Mouse (Mus musculus): Measurements from ENCODE around the gene Alg10b. TPM values are rescaled to one million over a fixed set of nuclear protein-coding genes. Genes with fewer than 3 reads are reported as not detected.
"Not testable (repeated sequence)": the region's sequence is repeated elsewhere in the genome, so short reads cannot be mapped to it uniquely, and the experiment has no call there.

Alg10b gene
- 41.5 and 53.8 TPM in 2 replicates for polyA plus RNA-seq (2012; rRNA removed)

DNA sequence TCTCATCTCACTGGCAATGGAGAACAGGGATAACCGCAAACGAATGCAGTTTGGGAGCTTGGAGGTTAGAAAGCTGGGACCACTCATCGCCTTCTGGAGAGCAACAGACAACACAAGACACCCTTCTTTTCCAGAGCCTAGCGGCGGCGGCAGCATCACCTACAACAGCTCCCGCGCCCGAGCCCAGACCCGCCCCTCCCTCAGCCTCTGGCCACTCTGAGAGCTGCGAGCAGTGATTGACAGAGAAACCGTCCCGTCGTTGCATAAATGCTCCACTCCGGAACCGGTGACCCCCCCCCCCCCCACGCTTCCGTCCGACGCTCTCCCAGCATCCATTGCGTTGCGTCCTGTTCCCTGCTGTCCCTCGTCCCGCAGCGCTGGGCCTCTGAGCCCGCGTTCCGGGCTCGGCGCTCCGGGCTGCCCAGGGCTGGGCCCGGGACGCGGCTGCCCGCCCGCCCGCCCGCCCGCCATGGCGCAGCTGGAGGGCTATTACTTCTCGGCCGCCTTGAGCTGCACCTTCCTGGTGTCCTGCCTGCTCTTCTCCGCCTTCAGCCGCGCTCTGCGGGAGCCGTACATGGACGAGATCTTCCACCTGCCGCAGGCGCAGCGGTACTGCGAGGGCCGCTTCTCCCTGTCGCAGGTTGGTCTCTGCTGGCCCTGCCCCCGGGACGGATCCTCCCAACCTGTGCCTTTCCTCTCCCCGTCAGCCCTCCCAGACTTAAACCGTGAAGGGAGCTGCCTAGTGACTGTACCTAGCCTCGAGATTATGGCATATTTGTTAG, at the start of gene Alg10b:
Alg10b (plus strand) TSS at position 343 of the 782 bp plus-strand sequence.
- TF ChIP-seq POLR2A (IDR thresholded peaks at IDR 0.05; ENCODE audit: borderline replicate concordance, extremely low read depth, insufficient read depth, insufficient read length, poor library complexity, severe bottlenecking) (peak; percentile 77), CTCF (IDR thresholded peaks at IDR 0.05; ENCODE audit: borderline replicate concordance, extremely low read depth, insufficient read depth, insufficient read length) (no peak)
- peak; percentile 98 for DNase-seq (ENCODE audit: low read depth)

DNA sequence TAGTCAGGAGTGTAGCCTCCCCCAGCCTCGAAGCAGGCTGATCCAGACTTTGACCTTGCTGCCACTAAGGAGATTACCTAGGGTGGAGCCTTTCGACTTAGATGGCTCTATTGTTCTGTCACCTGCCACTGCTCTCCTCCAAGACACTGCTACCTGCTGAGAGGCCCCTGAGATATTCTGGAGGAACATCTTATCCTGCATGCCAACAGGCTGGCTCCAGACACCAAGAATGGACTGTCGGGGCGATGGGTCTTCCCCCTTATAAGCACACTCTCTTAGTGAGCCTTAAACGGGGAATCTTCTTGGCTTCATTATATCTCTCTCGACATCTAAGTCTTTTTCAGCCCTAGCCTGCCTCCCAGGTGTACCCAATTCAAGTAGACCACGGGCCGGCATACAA, 41.0 kb upstream of the Alg10b start:
- DNase-seq (ENCODE audit: low read depth), result not testable (repeated sequence)

DNA sequence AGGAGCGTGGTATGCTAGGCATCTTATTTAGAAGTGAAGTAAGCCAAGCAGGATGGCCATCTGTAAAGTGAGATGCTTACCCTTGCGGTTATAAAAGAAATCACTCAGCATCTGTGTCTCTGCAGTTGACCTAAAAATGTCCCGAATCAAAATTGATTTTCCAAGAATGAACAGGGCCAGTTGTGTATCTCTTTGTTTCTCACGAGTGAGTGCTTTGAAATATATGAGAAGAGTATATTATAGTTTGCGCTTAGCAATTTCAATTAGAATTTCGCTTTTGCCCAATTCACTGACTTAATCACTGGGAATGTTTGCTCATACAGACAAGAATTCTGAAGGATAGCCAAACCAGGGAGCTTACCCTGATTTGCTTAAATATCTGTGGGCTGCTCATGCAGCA, 40.6 kb upstream of the Alg10b start:
- TF ChIP-seq CTCF (IDR thresholded peaks at IDR 0.05; ENCODE audit: borderline replicate concordance, extremely low read depth, insufficient read depth, insufficient read length) (no peak), POLR2A (IDR thresholded peaks at IDR 0.05; ENCODE audit: borderline replicate concordance, extremely low read depth, insufficient read depth, insufficient read length, poor library complexity, severe bottlenecking) (no peak)
- no peak for DNase-seq (ENCODE audit: low read depth)

DNA sequence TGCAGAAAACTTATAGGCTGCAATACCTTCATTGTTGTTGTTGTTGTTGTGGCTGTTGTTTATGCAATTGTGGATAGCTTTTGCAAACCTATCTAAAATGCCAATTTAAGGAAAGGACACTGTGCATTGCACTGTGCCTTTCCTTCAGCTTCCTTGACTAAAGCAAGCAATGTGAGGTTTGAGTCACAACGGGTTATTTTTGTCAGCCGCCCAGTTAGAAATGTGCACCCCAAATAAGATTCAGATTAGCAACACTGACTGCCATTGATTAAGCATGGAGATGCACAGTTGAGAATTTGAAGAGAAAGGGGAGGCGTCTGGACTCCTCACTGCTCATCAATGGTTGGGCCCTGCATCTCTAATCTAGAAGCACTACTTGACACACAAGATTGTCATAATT, 39.4 kb upstream of the Alg10b start:
- no peak for TF ChIP-seq CTCF (IDR thresholded peaks at IDR 0.05; ENCODE audit: borderline replicate concordance, extremely low read depth, insufficient read depth, insufficient read length)
- no peak for TF ChIP-seq POLR2A (IDR thresholded peaks at IDR 0.05; ENCODE audit: borderline replicate concordance, extremely low read depth, insufficient read depth, insufficient read length, poor library complexity, severe bottlenecking)
- no peak for DNase-seq (ENCODE audit: low read depth)

DNA sequence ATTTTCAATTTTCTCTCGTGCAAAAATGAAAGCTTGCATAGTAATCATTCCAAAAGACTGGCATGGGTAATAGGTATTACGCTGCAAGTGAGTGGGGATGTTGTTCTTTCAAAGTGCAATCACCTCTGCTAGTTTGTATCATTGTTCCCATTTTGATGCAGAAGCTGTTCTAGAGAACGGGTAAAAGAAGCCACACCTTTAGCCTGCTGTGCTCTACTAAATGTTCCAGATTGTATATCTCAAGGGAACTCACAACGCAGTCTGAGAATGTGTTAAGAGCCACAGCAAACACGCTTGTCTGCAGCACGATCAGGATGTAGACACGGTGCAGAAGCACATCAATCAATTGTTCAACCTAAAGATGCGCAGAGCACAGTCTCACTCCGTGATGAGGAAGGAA, 34.6 kb upstream of the Alg10b start:
- TF ChIP-seq POLR2A (IDR thresholded peaks at IDR 0.05; ENCODE audit: borderline replicate concordance, extremely low read depth, insufficient read depth, insufficient read length, poor library complexity, severe bottlenecking) (no peak), CTCF (IDR thresholded peaks at IDR 0.05; ENCODE audit: borderline replicate concordance, extremely low read depth, insufficient read depth, insufficient read length) (no peak)

DNA sequence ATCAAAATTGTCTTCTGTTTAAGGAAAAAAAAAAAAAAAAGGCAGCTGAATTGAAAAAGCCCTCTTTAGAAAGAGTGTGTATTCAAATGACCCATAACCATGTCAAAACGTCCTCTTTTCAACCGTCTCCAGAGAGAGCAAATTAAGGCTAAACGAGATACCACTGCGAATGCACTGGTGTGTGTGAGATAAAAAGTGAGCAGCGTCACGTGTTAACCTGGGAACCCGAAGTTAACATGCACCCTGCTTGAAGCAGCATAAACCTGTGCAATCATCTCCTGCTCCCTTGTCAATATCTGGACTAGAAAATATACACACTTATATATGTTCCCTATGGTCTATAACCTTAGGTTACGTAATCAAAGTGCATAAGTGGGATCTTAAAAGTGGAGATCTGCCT, 10.2 kb upstream of the Alg10b start:
- no peak for DNase-seq (ENCODE audit: low read depth)

More for the DNA sequence above, 34.6 kb upstream of the Alg10b start:
- no peak for DNase-seq (ENCODE audit: low read depth)

DNA sequence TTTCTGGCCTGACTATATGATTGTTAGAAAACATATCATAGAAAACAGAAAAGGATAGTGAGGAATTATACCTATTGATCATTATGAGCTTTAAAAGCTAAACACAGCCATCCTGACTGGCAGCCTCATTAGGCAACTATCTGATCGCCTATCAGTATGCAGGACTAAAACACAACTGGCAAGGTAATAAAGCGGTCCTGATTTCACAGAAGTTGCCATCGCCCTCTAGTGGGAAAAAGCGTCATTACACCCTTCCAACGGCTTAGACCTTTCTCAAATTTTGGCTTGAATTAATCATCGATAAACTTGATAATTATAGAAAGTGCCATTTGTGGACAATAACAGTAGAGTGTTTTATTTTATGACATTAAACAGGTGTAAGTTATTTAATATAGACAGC, 9.2 kb upstream of the Alg10b start:
- DNase-seq (ENCODE audit: low read depth), result peak; percentile 80

More for the DNA sequence above, 10.2 kb upstream of the Alg10b start:
- TF ChIP-seq CTCF (IDR thresholded peaks at IDR 0.05; ENCODE audit: borderline replicate concordance, extremely low read depth, insufficient read depth, insufficient read length) (no peak), POLR2A (IDR thresholded peaks at IDR 0.05; ENCODE audit: borderline replicate concordance, extremely low read depth, insufficient read depth, insufficient read length, poor library complexity, severe bottlenecking) (no peak)

DNA sequence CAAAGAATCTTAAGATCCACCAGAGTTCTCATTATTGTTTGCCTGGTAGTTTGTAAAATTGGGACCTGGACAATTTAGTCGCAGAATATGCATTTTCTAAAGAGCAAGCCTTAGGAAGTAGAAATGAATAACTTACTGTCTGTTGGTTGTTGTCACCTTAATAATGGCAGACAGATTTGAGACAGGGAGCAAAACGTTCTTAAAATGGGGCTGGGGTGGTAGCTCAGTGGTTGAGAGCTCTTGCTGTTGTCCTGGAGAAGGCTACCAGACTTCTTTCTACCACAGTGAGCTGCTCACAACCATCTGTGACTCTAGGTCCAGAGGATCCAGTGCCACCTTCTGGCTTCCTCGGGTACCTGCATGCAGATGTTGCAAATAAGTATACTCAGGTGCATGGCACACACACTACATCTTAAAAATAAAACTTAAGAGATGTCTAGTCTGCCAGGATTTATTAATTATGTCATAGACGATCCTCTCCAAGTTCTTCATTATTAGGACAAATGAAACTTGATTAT, 1.0 kb downstream of the Alg10b start:
- TF ChIP-seq POLR2A (IDR thresholded peaks at IDR 0.05; ENCODE audit: borderline replicate concordance, extremely low read depth, insufficient read depth, insufficient read length, poor library complexity, severe bottlenecking) (no peak), CTCF (IDR thresholded peaks at IDR 0.05; ENCODE audit: borderline replicate concordance, extremely low read depth, insufficient read depth, insufficient read length) (peak; percentile 43; the same call in 1 of the 2 replicates)
- DNase-seq (ENCODE audit: low read depth), result peak; percentile 70

More for the DNA sequence above, 9.2 kb upstream of the Alg10b start:
- no peak for TF ChIP-seq POLR2A (IDR thresholded peaks at IDR 0.05; ENCODE audit: borderline replicate concordance, extremely low read depth, insufficient read depth, insufficient read length, poor library complexity, severe bottlenecking)
- peak; percentile 79 for TF ChIP-seq CTCF (IDR thresholded peaks at IDR 0.05; ENCODE audit: borderline replicate concordance, extremely low read depth, insufficient read depth, insufficient read length)

DNA sequence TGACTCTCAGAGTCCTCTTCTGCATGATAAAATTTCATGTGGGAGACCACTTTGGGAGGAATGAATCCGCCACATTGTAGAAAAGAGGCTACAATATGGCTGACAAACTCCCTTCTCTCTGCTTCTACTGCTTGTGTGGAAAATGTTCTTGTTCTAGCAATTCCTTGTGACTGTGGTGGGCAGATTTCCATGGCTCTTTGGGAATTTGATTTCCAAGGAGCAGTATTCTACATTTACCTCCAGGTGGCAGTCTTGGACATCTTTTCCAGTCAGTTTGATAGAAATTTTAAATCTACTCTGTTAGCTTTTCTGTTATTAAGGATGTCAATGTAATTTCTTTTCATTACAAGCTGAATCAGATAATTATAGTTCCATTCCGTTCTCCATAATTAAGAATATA, 13.5 kb downstream of the Alg10b start:
- peak; percentile 84 for DNase-seq (ENCODE audit: low read depth)
- TF ChIP-seq POLR2A (IDR thresholded peaks at IDR 0.05; ENCODE audit: borderline replicate concordance, extremely low read depth, insufficient read depth, insufficient read length, poor library complexity, severe bottlenecking), result no peak
- TF ChIP-seq CTCF (IDR thresholded peaks at IDR 0.05; ENCODE audit: borderline replicate concordance, extremely low read depth, insufficient read depth, insufficient read length), result peak; percentile 55; the same call in 1 of the 2 replicates

DNA sequence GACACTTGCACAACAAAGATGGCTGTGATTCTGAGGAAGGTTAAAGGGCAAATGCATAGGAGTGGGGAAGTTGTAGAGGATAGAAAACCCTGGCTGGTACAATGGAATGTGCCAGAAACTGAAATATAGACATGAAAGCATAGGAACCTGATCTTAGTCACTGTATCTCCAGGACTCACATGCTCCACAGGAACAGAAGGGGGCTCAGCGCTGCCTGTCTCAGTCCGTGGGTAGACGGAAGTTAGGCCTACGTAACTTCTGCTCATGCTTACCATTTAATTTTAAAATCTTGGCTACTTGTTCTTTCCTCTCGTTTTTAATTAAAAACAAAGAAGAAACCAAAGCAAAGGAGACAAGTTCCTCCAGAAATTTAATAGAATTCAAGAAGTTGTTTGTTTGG, 20.0 kb downstream of the Alg10b start:
- TF ChIP-seq CTCF (IDR thresholded peaks at IDR 0.05; ENCODE audit: borderline replicate concordance, extremely low read depth, insufficient read depth, insufficient read length) (no peak), POLR2A (IDR thresholded peaks at IDR 0.05; ENCODE audit: borderline replicate concordance, extremely low read depth, insufficient read depth, insufficient read length, poor library complexity, severe bottlenecking) (no peak)
- DNase-seq (ENCODE audit: low read depth), result no peak

DNA sequence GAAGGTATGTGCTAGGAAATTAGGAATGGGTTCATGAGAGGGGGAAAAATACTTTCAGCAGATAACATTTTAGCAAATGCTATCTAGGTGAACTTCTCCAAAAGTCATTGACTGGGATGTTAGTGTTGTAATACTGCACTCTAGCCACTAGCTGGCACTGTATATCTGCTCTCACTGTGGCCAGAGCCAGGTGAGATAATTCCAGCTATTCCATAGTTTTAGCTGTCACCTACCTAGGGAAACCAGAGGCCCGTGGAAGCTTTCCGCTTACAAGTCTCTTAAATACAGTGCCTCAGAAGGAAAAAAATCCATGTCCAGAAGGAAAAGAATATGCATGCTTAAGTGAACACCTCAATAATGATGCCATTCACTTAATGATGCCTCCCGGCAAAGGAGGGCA, 25.6 kb downstream of the Alg10b start:
- TF ChIP-seq CTCF (IDR thresholded peaks at IDR 0.05; ENCODE audit: borderline replicate concordance, extremely low read depth, insufficient read depth, insufficient read length) (peak; percentile 83; the same call in 1 of the 2 replicates), POLR2A (IDR thresholded peaks at IDR 0.05; ENCODE audit: borderline replicate concordance, extremely low read depth, insufficient read depth, insufficient read length, poor library complexity, severe bottlenecking) (no peak)
- DNase-seq (ENCODE audit: low read depth), result peak; percentile 71

DNA sequence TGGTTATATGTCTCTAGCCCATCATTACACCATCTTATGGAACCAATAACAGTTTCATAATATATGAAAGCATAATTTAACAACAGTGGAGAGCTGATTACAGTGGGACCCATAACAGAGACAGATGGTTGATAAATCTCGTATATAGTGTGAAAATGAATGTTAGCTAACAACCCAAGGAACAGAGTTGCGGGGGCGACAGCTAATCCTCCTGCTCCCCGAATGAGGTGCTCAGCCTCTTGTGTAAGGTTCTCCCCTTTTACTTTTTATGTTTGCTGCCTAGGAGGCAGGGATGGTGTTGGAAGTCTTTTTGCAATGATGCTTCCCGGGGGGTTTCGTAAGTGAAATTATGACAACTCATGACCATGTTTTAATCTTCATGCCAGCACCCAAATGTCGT, 58.8 kb downstream of the Alg10b start:
- TF ChIP-seq CTCF (IDR thresholded peaks at IDR 0.05; ENCODE audit: borderline replicate concordance, extremely low read depth, insufficient read depth, insufficient read length) (no peak), POLR2A (IDR thresholded peaks at IDR 0.05; ENCODE audit: borderline replicate concordance, extremely low read depth, insufficient read depth, insufficient read length, poor library complexity, severe bottlenecking) (no peak)
- no peak for DNase-seq (ENCODE audit: low read depth)
